Mouse (Mus musculus) lung, postnatal 25 days (tissue): ENCODE measurements around the gene Ltf.

Source experiments
- DNase-seq: peaks from one replicate; pipeline ENCODE4 v3.0.0; 2022; ENCODE audit warnings: low spot score

The Ltf gene

GRCm38 (mm10) chr9:111039966-111040365 lies 20.9 kb downstream of the Ltf start:
- DNase-seq: no peak

GRCm38 (mm10) chr9:111042266-111042665 lies 23.2 kb downstream of the Ltf start:
- peak; percentile 67 for DNase-seq

GRCm38 (mm10) chr9:111046222-111046621 lies 27.2 kb downstream of the Ltf start:
- DNase-seq: no peak

GRCm38 (mm10) chr9:111047266-111047665 lies 28.2 kb downstream of the Ltf start:
- no peak for DNase-seq

GRCm38 (mm10) chr9:111048452-111048851 lies 29.4 kb downstream of the Ltf start:
- no peak for DNase-seq

- DNase-seq: peak; percentile 43
Observed at GRCm38 (mm10) chr9:111054923-111055322, 35.9 kb downstream of the Ltf start.

- no peak for DNase-seq
Observed at GRCm38 (mm10) chr9:111055800-111056518, 36.9 kb downstream of the Ltf start.

- no peak for DNase-seq
Observed at GRCm38 (mm10) chr9:111056519-111056797, 37.4 kb downstream of the Ltf start.

- peak; percentile 71 for DNase-seq
Observed at GRCm38 (mm10) chr9:111056798-111057543, 37.9 kb downstream of the Ltf start, which contains the start of gene Ccrl2. TSS of gene Ccrl2 (minus strand) at chr9:111057519.

- no peak for DNase-seq
Observed at GRCm38 (mm10) chr9:111057544-111058370, 38.7 kb downstream of the Ltf start.

- no peak for DNase-seq
Observed at GRCm38 (mm10) chr9:111058943-111059556, 40.0 kb downstream of the Ltf start.

GRCm38 (mm10) chr9:111062840-111063239 lies 43.8 kb downstream of the Ltf start:
- no peak for DNase-seq

GRCm38 (mm10) chr9:111067052-111067451 lies 48.0 kb downstream of the Ltf start:
- DNase-seq: no peak

- peak; percentile 57 for DNase-seq
Observed at GRCm38 (mm10) chr9:111070546-111070961, 51.5 kb downstream of the Ltf start.

GRCm38 (mm10) chr9:111072175-111072574 lies 53.1 kb downstream of the Ltf start:
- peak; percentile 73 for DNase-seq

GRCm38 (mm10) chr9:111072971-111073370 lies 53.9 kb downstream of the Ltf start:
- no peak for DNase-seq

GRCm38 (mm10) chr9:111077745-111078144 lies 58.7 kb downstream of the Ltf start:
- DNase-seq: no peak

GRCm38 (mm10) chr9:111080801-111081200 lies 61.7 kb downstream of the Ltf start:
- DNase-seq: no peak

- DNase-seq: no peak
Observed at GRCm38 (mm10) chr9:111081765-111082164, 62.7 kb downstream of the Ltf start.

- DNase-seq: no peak
Observed at GRCm38 (mm10) chr9:111085329-111085728, 66.3 kb downstream of the Ltf start.

- DNase-seq: no peak
Observed at GRCm38 (mm10) chr9:111086137-111086536, 67.1 kb downstream of the Ltf start.

GRCm38 (mm10) chr9:111086995-111087606 lies 68.0 kb downstream of the Ltf start:
- DNase-seq: no peak
